Mouse (Mus musculus) skeletal muscle tissue, adult 2 months (tissue): ENCODE results near the gene Fbxo28.

Experiments
- DNase-seq: peaks from one replicate; pipeline ENCODE4 v3.0.0-alpha.2; 2012; ENCODE audit warnings: low read depth, low spot score

The Fbxo28 gene

GRCm38 (mm10) chr1:182340821-182341781 is at the start of gene Fbxo28:
Gene Fbxo28 (minus strand): TSS chr1:182341629.
- DNase-seq, result peak; percentile 88

- DNase-seq, result no peak
Measured at GRCm38 (mm10) chr1:182388729-182389128, 47.3 kb upstream of the Fbxo28 start.

- DNase-seq, result no peak
Measured at GRCm38 (mm10) chr1:182386449-182386848, 45.0 kb upstream of the Fbxo28 start.

GRCm38 (mm10) chr1:182383096-182383495 is 41.7 kb upstream of the Fbxo28 start:
- DNase-seq, result peak; percentile 69

- DNase-seq, result no peak
Measured at GRCm38 (mm10) chr1:182381327-182381726, 39.9 kb upstream of the Fbxo28 start.

GRCm38 (mm10) chr1:182380683-182381082 is 39.3 kb upstream of the Fbxo28 start:
- DNase-seq, result no peak

- no peak for DNase-seq
Measured at GRCm38 (mm10) chr1:182378876-182379275, 37.4 kb upstream of the Fbxo28 start.

- no peak for DNase-seq
Measured at GRCm38 (mm10) chr1:182378205-182378835, 36.9 kb upstream of the Fbxo28 start.

- DNase-seq, result no peak
Measured at GRCm38 (mm10) chr1:182377519-182377918, 36.1 kb upstream of the Fbxo28 start.

- no peak for DNase-seq
Measured at GRCm38 (mm10) chr1:182376826-182377225, 35.4 kb upstream of the Fbxo28 start.

- peak; percentile 41 for DNase-seq
Measured at GRCm38 (mm10) chr1:182376221-182376620, 34.8 kb upstream of the Fbxo28 start.

- no peak for DNase-seq
Measured at GRCm38 (mm10) chr1:182371891-182372290, 30.5 kb upstream of the Fbxo28 start.

GRCm38 (mm10) chr1:182369435-182369834 is 28.0 kb upstream of the Fbxo28 start:
- DNase-seq, result no peak

GRCm38 (mm10) chr1:182368782-182369181 is 27.4 kb upstream of the Fbxo28 start:
- no peak for DNase-seq

GRCm38 (mm10) chr1:182368309-182368708 is 26.9 kb upstream of the Fbxo28 start:
- DNase-seq, result no peak

GRCm38 (mm10) chr1:182363683-182364404 is 22.4 kb upstream of the Fbxo28 start:
- DNase-seq, result no peak

- DNase-seq, result no peak
Measured at GRCm38 (mm10) chr1:182362703-182363102, 21.3 kb upstream of the Fbxo28 start.

- DNase-seq, result no peak
Measured at GRCm38 (mm10) chr1:182358133-182358532, 16.7 kb upstream of the Fbxo28 start.

- no peak for DNase-seq
Measured at GRCm38 (mm10) chr1:182354504-182355147, 13.2 kb upstream of the Fbxo28 start.

- no peak for DNase-seq
Measured at GRCm38 (mm10) chr1:182349557-182349956, 8.1 kb upstream of the Fbxo28 start.

GRCm38 (mm10) chr1:182346491-182346890 is 5.1 kb upstream of the Fbxo28 start:
- peak; percentile 31 for DNase-seq

- DNase-seq, result no peak
Measured at GRCm38 (mm10) chr1:182345857-182346256, 4.4 kb upstream of the Fbxo28 start.
